Mouse (Mus musculus) hindbrain, embryonic 14.5 days (tissue): ENCODE measurements around the gene B4galt3. TPM values are rescaled to one million over a fixed set of nuclear protein-coding genes. Genes with fewer than 3 reads are reported as not detected.

Source experiments
- ATAC-seq: fragments of 200-750 bp; cut with Nextera tagmentation; 2 replicates; pipeline ENCODE4 v1.8.0; 2017; ENCODE audit warnings: moderate number of reproducible peaks, mild to moderate bottlenecking, moderate TSS enrichment, moderate library complexity; ENCODE audit not compliant: low FRiP score
- DNase-seq: peaks from one replicate; pipeline ENCODE4 v3.0.0-alpha.2; 2015; ENCODE audit warnings: low spot score
- H3K27ac ChIP-seq: fragments of 300-500 bp; sonication (generic); 2 replicates; pipeline ENCODE4 v1.5.1; 2014; ENCODE audit warnings: mild to moderate bottlenecking, moderate library complexity
- H3K27me3 ChIP-seq: fragments of 300-500 bp; sonication (generic); 2 replicates; pipeline ENCODE4 v1.6.1; 2014; ENCODE audit warnings: mild to moderate bottlenecking, low read length, mixed read lengths; ENCODE audit not compliant: control insufficient read depth, insufficient read depth
- H3K36me3 ChIP-seq: fragments of 300-500 bp; sonication (generic); replicated peaks from 2 replicates; pipeline ENCODE4 v1.6.1; 2014; ENCODE audit not compliant: control insufficient read depth, insufficient read depth
- H3K4me1 ChIP-seq: fragments of 300-500 bp; sonication (generic); replicated peaks from 2 replicates; pipeline ENCODE4 v1.6.1; 2014; ENCODE audit warnings: antibody characterized with exemption, low read length, mixed read lengths; ENCODE audit not compliant: control insufficient read depth, insufficient read depth
- H3K4me2 ChIP-seq: fragments of 300-500 bp; sonication (generic); replicated peaks from 2 replicates; pipeline ENCODE4 v1.6.1; 2014; ENCODE audit warnings: mild to moderate bottlenecking, moderate library complexity
- H3K4me3 ChIP-seq: fragments of 300-500 bp; sonication (generic); replicated peaks from 2 replicates; pipeline ENCODE4 v1.5.1; 2014; ENCODE audit warnings: mild to moderate bottlenecking, low read length
- H3K9ac ChIP-seq: fragments of 300-500 bp; sonication (generic); 2 replicates; pipeline ENCODE4 v1.6.1; 2014
- H3K9me3 ChIP-seq: fragments of 300-500 bp; sonication (generic); 2 replicates; pipeline ENCODE4 v1.6.1; 2016; ENCODE audit warnings: low read length; ENCODE audit not compliant: control insufficient read depth
- WGBS: fragments of 180-500 bp; shearing (Covaris S2); extraction: QIAGEN DNeasy Blood & Tissue Kit; methylation state at CpG from one replicate; pipeline ENCODE4 v1.1.7; 2014; 5-methylcytosine and 5-hydroxymethylcytosine counted together
- polyA plus RNA-seq: library from polyadenylated mRNA; unstranded; fragments of >200 nt; fragmentation: Nextera tagmentation; extraction: Ambion mirVana; gene quantifications from 2 replicates; pipeline ENCODE4 v1.2.1, GENCODE M21; 2014

Gene B4galt3
- 86.5 and 88.6 TPM in 2 replicates for polyA plus RNA-seq

GRCm38 (mm10) chr1:171269848-171270572 is at the start of gene B4galt3:
B4galt3 (plus strand) TSS chr1:171270328.
- H3K36me3 ChIP-seq: peaks cover 34% of the 10 kb centered on the region
- peak within 1 kb of the TSS; percentile 74 for H3K4me3 ChIP-seq
- H3K9me3 ChIP-seq: no peaks in the 10 kb centered on the region
- H3K27me3 ChIP-seq: no peaks in the 10 kb centered on the region
- 4% methylated on average over 35 of the region's 36 CpGs for WGBS
- H3K4me2 ChIP-seq: peak within 1 kb of the TSS; percentile 81
- peak; percentile 95 for ATAC-seq
- peak; percentile 92 for DNase-seq
- peaks cover 19% of the 10 kb centered on the region for H3K4me1 ChIP-seq
- peak within 1 kb of the TSS; percentile 55 for H3K27ac ChIP-seq
- peak within 1 kb of the TSS; percentile 82 for H3K9ac ChIP-seq

GRCm38 (mm10) chr1:171220871-171221270 is 49.3 kb upstream of the B4galt3 start:
- peaks cover 25% of the 10 kb centered on the region for H3K36me3 ChIP-seq
- 5% methylated on average over 10 of the region's 10 CpGs for WGBS
- ATAC-seq: peak; percentile 46
- no peaks in the 10 kb centered on the region for H3K9me3 ChIP-seq
- DNase-seq: peak; percentile 90
- H3K27me3 ChIP-seq: no peaks in the 10 kb centered on the region
- peak overlapping the region; percentile 84 for H3K4me2 ChIP-seq
- peaks cover 10% of the 10 kb centered on the region for H3K4me1 ChIP-seq
- H3K27ac ChIP-seq: no peak overlapping the region
- H3K4me3 ChIP-seq: peak overlapping the region; percentile 53
- H3K9ac ChIP-seq: no peak overlapping the region; the same call in 1 of the 2 replicates

GRCm38 (mm10) chr1:171221281-171222193 is 48.6 kb upstream of the B4galt3 start:
- no peak for ATAC-seq
- no peaks in the 10 kb centered on the region for H3K9me3 ChIP-seq
- peaks cover 25% of the 10 kb centered on the region for H3K36me3 ChIP-seq
- peaks cover 10% of the 10 kb centered on the region for H3K4me1 ChIP-seq
- peak overlapping the region; percentile 84 for H3K4me2 ChIP-seq
- peak overlapping the region; percentile 68; the same call in 1 of the 2 replicates for H3K27ac ChIP-seq
- no peak for DNase-seq
- 8% methylated on average over 22 of the region's 22 CpGs for WGBS
- no peaks in the 10 kb centered on the region for H3K27me3 ChIP-seq
- peak overlapping the region; percentile 53 for H3K4me3 ChIP-seq
- peak overlapping the region; percentile 65 for H3K9ac ChIP-seq

- H3K27ac ChIP-seq: peak within 1 kb of the TSS; percentile 68
- peak; percentile 97 for ATAC-seq
- no peaks in the 10 kb centered on the region for H3K9me3 ChIP-seq
- no peaks in the 10 kb centered on the region for H3K27me3 ChIP-seq
- DNase-seq: peak; percentile 92
- H3K36me3 ChIP-seq: peaks cover 25% of the 10 kb centered on the region
- H3K9ac ChIP-seq: peak within 1 kb of the TSS; percentile 65
- peaks cover 10% of the 10 kb centered on the region for H3K4me1 ChIP-seq
- peak within 1 kb of the TSS; percentile 53 for H3K4me3 ChIP-seq
- 4% methylated on average over 28 of the region's 28 CpGs for WGBS
- H3K4me2 ChIP-seq: peak within 1 kb of the TSS; percentile 84
These were observed 47.6 kb upstream of the B4galt3 start, which contains the start of gene Tomm40l for GRCm38 (mm10) chr1:171222238-171223155. Tomm40l (minus strand) TSS chr1:171222514.

GRCm38 (mm10) chr1:171223168-171223567 is 47.0 kb upstream of the B4galt3 start:
- WGBS: 84% methylated on average over 6 of the region's 6 CpGs
- H3K4me2 ChIP-seq: peak overlapping the region; percentile 84
- DNase-seq (no peak), ATAC-seq (no peak)
- peak overlapping the region; percentile 35; the same call in 1 of the 2 replicates for H3K9ac ChIP-seq
- H3K27ac ChIP-seq: peak overlapping the region; percentile 55; the same call in 1 of the 2 replicates
- H3K27me3 ChIP-seq: no peaks in the 10 kb centered on the region
- H3K4me3 ChIP-seq: peak overlapping the region; percentile 53; the same call in 1 of the 2 replicates
- peaks cover 10% of the 10 kb centered on the region for H3K4me1 ChIP-seq
- H3K9me3 ChIP-seq: no peaks in the 10 kb centered on the region
- peaks cover 23% of the 10 kb centered on the region for H3K36me3 ChIP-seq

GRCm38 (mm10) chr1:171223796-171224195 is 46.3 kb upstream of the B4galt3 start:
- H3K9ac ChIP-seq: no peak overlapping the region
- H3K36me3 ChIP-seq: peaks cover 17% of the 10 kb centered on the region
- DNase-seq (no peak), ATAC-seq (no peak)
- no peaks in the 10 kb centered on the region for H3K27me3 ChIP-seq
- H3K9me3 ChIP-seq: no peaks in the 10 kb centered on the region
- no peak overlapping the region for H3K27ac ChIP-seq
- no peak overlapping the region for H3K4me2 ChIP-seq
- 92% methylated on average over 2 of the region's 2 CpGs for WGBS
- H3K4me3 ChIP-seq: no peak overlapping the region
- peaks cover 10% of the 10 kb centered on the region for H3K4me1 ChIP-seq

GRCm38 (mm10) chr1:171224857-171225256 is 45.3 kb upstream of the B4galt3 start, which contains the start of gene Apoa2:
Apoa2 (plus strand) TSS chr1:171225054.
- H3K4me3 ChIP-seq: no peak within 1 kb of the TSS
- no peaks in the 10 kb centered on the region for H3K9me3 ChIP-seq
- peaks cover 6% of the 10 kb centered on the region for H3K36me3 ChIP-seq
- H3K9ac ChIP-seq: no peak within 1 kb of the TSS
- ATAC-seq (no peak), DNase-seq (no peak)
- WGBS: 85% methylated on average over 5 of the region's 5 CpGs
- H3K27ac ChIP-seq: no peak within 1 kb of the TSS
- no peaks in the 10 kb centered on the region for H3K27me3 ChIP-seq
- peaks cover 10% of the 10 kb centered on the region for H3K4me1 ChIP-seq
- no peak within 1 kb of the TSS for H3K4me2 ChIP-seq

GRCm38 (mm10) chr1:171226780-171227179 is 43.3 kb upstream of the B4galt3 start:
- Histone ChIP-seq H3K4me2 (no peak overlapping the region), H3K9ac (no peak overlapping the region)

More at GRCm38 (mm10) chr1:171226780-171227179, 43.3 kb upstream of the B4galt3 start:
- Histone ChIP-seq H3K4me1 (peaks cover under 1% of the 10 kb centered on the region; the same call in 1 of the 2 replicates), H3K27me3 (no peaks in the 10 kb centered on the region), H3K4me3 (no peak overlapping the region), H3K27ac (no peak overlapping the region), H3K9me3 (no peaks in the 10 kb centered on the region), H3K36me3 (no peaks in the 10 kb centered on the region)
- no peak for DNase-seq
- ATAC-seq: no peak
- WGBS: 48% methylated on average over 3 of the region's 4 CpGs
